Mouse (Mus musculus) cortical plate, adult 2 months (tissue): Measurements from ENCODE around the gene Nova1. TPM values are rescaled to one million over a fixed set of nuclear protein-coding genes. Genes with fewer than 3 reads are reported as not detected.

Experiments used
- H3K27ac ChIP-seq: fragments of 200-500 bp; 2 replicates; pipeline ENCODE4 v1.5.1; 2012; ENCODE audit warnings: low read length, control low read depth, inconsistent platforms; ENCODE audit not compliant: insufficient read depth
- H3K4me1 ChIP-seq: fragments of 200-500 bp; 2 replicates; pipeline ENCODE4 v1.6.1; 2011; ENCODE audit warnings: low read length; ENCODE audit not compliant: control insufficient read depth, insufficient read depth
- H3K4me3 ChIP-seq: fragments of 200-500 bp; 2 replicates; pipeline ENCODE4 v1.5.1; 2011; ENCODE audit warnings: mild to moderate bottlenecking, low read length, control low read depth; ENCODE audit not compliant: insufficient read depth
- CTCF ChIP-seq: fragments of 200-500 bp; IDR thresholded peaks from 2 replicates; pipeline ENCODE4 v1.5.1; 2011; ENCODE audit warnings: mild to moderate bottlenecking, control low read depth, low read length; ENCODE audit not compliant: insufficient read depth; ENCODE audit errors: extremely low read depth
- POLR2A ChIP-seq: fragments of 200-500 bp; IDR thresholded peaks from 2 replicates; pipeline ENCODE4 v1.6.1; 2011; ENCODE audit warnings: mild to moderate bottlenecking, low read length, control low read depth; ENCODE audit not compliant: insufficient read depth; ENCODE audit errors: extremely low read depth
- polyA plus RNA-seq: library from polyadenylated mRNA; depleted of rRNA; stranded (reverse); fragments of >200 nt; gene quantifications from 2 replicates; pipeline ENCODE4 v1.2.3, GENCODE M21; 2012; rRNA removed

Gene Nova1
- polyA plus RNA-seq = 25.0 and 29.4 TPM in 2 replicates

DNA sequence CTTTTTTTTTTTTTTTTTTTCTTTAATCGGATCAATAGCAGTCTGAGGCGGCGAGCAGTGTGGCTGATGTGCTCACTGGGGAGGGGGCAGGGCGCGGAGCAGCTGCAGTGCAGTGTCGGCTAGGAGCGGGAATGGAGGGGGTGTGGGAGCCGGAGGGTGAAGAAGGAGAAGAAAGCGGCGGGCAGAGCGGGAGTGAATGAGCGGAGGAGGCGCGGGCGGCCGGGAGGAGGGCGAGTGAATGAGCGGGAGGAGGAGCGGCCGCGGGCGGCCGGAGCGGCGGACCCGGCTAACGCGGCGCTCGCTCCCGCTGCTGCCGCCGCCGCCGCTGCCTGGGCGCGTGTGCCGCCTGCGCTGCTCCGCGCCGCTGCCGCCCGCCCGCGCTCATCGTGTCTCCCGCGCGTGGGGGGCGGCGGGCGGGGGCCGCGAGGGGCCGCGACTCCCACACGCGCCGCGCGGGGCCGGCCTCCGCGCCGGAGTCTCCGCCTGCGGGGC is at the start of gene Nova1:
Nova1 (minus strand) TSS at position 74 of the 492 bp plus-strand sequence.
- H3K27ac ChIP-seq = peak within 1 kb of the TSS; percentile 98
- H3K4me3 ChIP-seq = peak within 1 kb of the TSS; percentile 65
- TF ChIP-seq POLR2A (peak; percentile 0; the same call in 1 of the 2 replicates), CTCF (no peak)
- no peaks in the 10 kb centered on the region for H3K4me1 ChIP-seq

DNA sequence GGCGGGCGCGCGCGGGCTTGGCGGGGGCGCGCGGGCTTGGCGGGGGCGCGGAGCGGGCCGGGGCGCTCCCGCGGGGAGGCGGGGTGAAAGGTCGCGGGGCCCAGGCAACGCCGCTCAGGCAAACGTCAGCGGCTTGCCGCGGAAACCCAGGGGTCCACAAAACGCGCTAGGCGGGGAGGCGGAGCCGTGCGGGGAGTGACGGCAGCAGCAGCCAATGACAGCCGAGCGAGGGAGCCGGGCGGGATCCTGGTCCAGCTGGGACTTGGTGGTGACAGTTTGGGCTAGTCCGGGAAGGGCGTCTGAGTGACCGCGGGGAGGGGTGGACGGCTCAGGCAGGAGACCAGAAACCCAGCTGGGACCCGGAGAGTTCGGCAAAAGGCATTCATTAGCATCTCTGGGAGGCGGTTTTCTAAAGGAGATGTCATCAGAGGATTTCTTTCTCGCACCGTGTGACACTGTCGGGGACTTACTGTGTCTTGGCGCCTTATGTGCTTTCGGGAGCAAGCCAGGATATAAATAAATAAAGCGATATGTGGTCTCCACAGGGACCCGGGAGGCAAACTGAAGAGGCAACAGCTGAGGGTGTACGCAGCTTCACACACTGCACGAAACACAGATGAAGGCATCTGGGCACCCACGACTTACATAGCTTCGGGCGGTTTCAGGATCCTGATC is 756 bp upstream of the Nova1 start:
- TF ChIP-seq POLR2A (peak; percentile 59; the same call in 1 of the 2 replicates), CTCF (no peak)
- peak overlapping the region; percentile 65 for H3K4me3 ChIP-seq
- H3K4me1 ChIP-seq = no peaks in the 10 kb centered on the region
- peak overlapping the region; percentile 17 for H3K27ac ChIP-seq

DNA sequence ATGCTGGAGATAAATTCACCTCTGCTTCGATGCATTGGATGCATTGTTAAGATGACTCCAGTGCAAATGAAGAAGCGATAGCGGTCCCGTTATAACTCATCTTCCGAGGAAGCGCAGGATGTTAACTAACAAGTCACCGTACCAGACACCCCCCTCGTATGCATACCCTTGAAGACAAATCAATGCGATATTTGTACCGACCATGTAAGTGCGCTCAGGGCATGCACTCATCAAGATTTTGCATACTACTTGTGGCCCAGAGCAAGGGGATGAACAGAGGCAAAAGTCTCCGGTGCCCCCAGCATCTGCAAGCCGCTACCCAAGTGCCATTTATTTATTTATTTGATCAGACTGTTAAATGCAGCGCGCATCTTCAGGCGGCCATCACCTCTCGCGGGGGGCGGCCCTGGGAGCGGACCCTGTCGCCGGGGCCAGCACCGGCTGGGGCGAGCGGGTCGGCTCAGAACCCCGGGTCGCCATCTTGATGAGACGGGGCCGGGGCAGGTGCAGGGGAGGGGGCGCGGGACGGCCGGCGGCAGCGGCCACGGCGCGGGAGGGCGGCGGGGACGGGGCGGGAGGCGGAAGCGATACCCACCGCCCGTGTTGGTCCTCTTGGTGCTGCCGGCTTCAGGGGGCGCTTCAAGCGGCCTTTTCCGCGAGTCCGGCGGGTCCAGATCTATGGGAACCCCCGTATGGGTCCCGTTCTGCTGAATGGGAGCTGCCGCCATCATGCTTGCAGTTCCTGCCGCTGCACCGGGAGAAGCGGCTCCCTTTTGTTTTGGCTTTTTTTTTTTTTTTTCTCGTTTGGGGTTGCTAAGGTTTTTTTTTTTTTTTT is 491 bp downstream of the Nova1 start:
- H3K4me3 ChIP-seq = peak overlapping the region; percentile 65
- TF ChIP-seq POLR2A = 0 out of 2 replicates have a peak, but pooled peaks have one; percentile 14
- no peak for TF ChIP-seq CTCF
- H3K4me1 ChIP-seq = no peaks in the 10 kb centered on the region

DNA sequence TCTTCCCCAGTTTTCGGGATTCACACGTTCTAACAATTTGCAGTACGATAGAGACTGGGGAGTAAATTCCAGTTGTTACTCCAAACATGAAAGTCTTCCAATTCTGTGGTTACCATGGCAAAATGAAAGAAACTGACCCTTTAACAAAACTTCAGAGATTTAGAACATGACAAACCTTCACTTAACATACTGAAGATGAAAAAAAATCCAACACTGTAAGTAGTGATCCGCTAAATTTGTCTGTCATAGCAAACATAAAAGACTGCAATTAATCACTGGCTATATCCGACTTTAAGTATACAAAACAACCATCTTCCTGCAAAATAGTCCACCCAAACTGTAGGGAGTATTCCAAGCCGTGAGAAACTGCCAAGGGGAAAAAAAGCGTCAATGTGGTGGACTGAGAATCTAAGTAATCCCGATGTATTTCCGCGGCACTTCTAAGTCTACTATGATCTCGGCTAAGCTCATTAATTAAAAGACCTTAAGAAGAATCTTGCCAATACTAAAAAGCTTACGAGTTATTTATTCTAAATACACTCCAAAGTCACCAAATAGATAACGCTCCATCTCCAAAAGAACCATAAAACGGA is 1.4 kb downstream of the Nova1 start:
- Histone ChIP-seq H3K27ac (peak overlapping the region; percentile 27; the same call in 1 of the 2 replicates), H3K4me3 (peak overlapping the region; percentile 65), H3K4me1 (no peaks in the 10 kb centered on the region)
- no peak for TF ChIP-seq POLR2A
- no peak for TF ChIP-seq CTCF

More for the DNA sequence above, 491 bp downstream of the Nova1 start:
- peak overlapping the region; percentile 98 for H3K27ac ChIP-seq

DNA sequence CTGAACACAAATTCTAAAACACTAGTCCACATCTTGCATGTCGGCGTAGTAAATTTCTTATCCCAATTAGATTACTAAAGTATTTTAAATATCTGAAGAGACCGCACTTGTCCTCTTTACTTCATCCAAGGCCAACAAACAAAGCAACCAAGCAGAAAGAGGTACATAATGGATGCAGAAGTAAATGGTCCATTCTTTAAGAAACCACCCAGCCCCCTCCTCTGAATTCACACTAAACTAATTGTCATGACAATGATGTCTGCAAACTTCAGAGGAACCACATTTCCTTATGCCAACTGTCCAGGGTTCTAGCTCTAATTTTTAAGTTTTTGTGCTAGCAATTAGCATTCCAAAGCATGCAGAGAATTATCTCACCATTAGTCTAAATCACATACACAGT is 2.4 kb downstream of the Nova1 start:
- TF ChIP-seq POLR2A (no peak), CTCF (no peak)
- Histone ChIP-seq H3K4me3 (peak overlapping the region; percentile 22; the same call in 1 of the 2 replicates), H3K4me1 (no peaks in the 10 kb centered on the region), H3K27ac (no peak overlapping the region)

DNA sequence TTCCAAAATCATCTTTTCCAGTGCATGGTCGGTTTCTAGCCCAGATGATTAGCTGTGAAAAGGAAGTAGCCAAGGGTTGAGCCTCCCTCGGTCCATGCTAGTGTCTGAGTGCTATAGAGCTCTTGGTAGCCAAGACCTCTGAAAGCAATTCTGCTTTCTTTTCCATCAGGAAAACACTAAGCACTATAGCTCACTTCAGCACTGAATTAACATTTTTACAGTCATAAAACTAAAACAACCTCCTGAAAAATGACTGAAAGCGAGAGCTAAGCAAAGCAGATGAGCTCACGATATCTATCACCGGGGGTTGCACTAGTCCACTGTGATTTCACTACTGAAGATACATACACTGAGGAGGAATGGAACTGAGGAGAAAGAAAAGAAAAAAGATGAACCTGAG is 3.0 kb downstream of the Nova1 start:
- H3K27ac ChIP-seq = no peak overlapping the region
- H3K4me3 ChIP-seq = peak overlapping the region; percentile 22
- no peaks in the 10 kb centered on the region for H3K4me1 ChIP-seq
- TF ChIP-seq CTCF = no peak

DNA sequence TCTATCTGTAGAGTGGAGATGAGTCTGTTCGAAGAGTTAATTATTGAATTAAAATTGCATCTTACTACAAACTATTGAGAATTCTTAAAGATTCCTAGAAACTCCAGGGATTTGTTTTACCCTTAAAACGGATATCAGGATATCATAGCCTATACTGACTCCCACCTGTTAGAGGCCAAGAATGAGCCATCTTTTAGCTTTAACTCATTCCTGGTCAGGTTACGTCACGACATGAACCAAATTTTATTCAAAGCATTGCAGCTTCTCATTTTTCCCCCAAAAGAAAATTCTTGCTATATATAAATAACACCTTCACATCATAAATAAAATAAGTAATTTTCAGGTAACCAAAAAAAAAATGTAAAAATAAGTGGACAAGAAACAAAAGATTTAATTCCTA is 3.9 kb downstream of the Nova1 start:
- no peak overlapping the region for H3K27ac ChIP-seq
- no peak overlapping the region; the same call in 1 of the 2 replicates for H3K4me3 ChIP-seq
- no peak for TF ChIP-seq CTCF
- TF ChIP-seq POLR2A = no peak
- H3K4me1 ChIP-seq = no peaks in the 10 kb centered on the region

DNA sequence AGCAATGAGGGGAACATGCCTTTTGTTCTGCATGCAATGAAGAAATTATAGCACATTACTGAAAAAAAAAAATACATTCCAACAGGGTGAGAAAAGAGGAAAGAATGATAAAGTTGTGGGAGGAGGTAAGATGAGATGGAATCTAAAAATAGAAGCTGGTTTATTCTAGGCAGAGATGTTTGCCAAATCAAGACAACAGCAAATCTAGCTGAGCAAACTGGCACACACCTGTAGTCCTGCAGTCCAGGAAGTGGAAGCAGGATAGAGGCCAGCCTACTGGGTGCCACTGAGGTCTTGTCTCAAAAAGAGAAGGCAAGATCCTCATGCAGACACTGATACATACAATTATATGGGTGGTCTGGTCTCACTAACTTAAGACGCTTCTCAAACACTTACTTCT is 17.4 kb downstream of the Nova1 start:
- TF ChIP-seq CTCF (no peak), POLR2A (no peak)
- Histone ChIP-seq H3K27ac (no peak overlapping the region), H3K4me1 (peaks cover 2% of the 10 kb centered on the region; the same call in 1 of the 2 replicates), H3K4me3 (no peak overlapping the region)
